Mouse (Mus musculus): ENCODE data around the gene Klhl11. TPM values are rescaled to one million over a fixed set of nuclear protein-coding genes. Genes with fewer than 3 reads are reported as not detected.
A peak's percentile ranks its signal among the peaks of the same experiment; 100 is the strongest.

The Klhl11 gene
- total RNA-seq, 2 experiments from 2014 or later = 48.8 to 50.0 TPM

DNA sequence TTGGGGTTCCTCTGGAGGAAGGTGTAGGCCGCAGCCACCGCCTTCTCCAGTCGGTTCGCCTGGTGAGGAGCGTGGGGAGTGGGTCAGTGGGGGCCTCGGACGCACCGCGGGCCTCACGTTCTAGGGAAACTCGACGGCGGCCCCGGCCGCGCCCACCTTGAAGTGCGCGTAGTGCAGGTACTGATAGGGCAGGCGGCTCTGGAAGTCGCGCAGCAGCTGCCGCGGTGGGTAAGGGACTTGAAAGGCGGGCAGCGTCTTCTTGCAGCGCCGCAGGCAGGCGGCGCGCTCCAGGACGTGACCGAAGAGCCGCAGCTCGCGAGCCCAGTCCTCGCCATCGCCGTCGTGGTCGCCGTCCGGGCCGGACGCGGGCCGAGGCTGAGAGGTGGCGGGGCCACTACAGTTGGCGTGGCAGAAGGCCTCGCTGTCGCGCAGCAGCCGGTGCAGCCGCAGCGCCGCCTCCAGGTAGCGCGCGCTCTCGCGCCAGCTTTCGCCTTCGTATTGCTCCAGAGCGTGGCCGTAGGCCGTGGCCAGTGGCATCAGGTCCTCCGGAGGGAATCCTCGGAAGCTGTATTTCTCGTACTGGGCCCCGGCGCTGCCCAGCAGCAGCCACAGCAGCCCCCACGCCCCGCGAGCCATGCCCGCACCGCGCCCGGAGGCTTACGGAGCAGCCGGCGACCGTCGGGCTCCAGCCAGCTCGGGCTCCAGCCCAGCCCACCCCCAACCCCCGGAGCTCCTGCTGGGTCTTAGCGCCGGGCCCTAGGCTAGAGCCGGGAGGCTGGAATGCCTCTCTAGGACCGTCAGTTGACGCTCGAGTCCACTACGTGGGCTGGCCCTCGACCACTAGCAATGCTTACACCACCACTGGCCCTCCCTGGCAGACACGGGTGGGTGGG is 58.3 kb downstream of the Klhl11 start, which contains the start of gene P3h4:
TSS of gene P3h4 (minus strand) at position 816 of the 893 bp plus-strand sequence.
- DNase-seq (ENCODE audit: low spot score in 2 of 2) = peak; percentile 68 to 69

DNA sequence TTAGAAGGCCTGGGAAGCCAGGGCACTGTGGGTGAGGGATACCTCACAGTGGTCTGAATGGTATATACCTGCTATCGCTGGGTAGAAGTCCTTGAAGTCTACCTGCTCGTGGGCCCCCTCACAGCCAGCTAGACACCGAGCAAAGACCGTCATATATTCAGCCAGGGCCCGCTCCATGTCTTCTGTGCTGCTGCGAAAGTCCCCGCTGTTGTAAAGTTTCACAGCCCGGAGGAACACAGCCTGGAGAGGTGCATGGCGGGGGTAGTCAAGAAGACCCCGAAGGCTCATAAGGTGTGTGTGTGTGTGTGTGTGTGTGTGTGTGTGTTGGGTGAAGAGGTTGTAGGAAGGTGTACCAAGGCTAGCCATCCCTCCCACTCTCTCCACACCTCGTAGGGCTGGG is 59.0 kb downstream of the Klhl11 start:
- no peak for DNase-seq (ENCODE audit: low spot score in 2 of 2)

Small RNAs within 50 kb of the gene (microRNA-seq; reads per million reads assigned to microRNA genes)
- not detected for gene Gm27374
- gene Mir7116 = not detected

Other genes with a start within 250 kb of the Klhl11 start
- gene Krt16, start 223.8 kb downstream of the Klhl11 start, total RNA-seq (2021) = not detected
- gene Krt17, start 211.7 kb downstream of the Klhl11 start, total RNA-seq (2021) = under 1 TPM; 0.25 to 0.31 TPM
- gene Krt42, start 202.9 kb downstream of the Klhl11 start, total RNA-seq (2021) = not detected
- 100 to 1,000 TPM; 886 to 904 TPM for gene Eif1, start 152.9 kb downstream of the Klhl11 start, total RNA-seq (2021)
- not detected for gene Gast, start 138.3 kb downstream of the Klhl11 start, total RNA-seq (2021)
- 100 to 1,000 TPM; 106 to 110 TPM for gene Hap1, start 116.6 kb downstream of the Klhl11 start, total RNA-seq (2021)
- gene Jup, start 75.0 kb downstream of the Klhl11 start, total RNA-seq (2021) = 100 to 1,000 TPM in 1 of 2 experiments, 10 to 100 TPM in 1; 99.0 to 109 TPM
- 10 to 100 TPM; 40.1 to 43.5 TPM for gene P3h4, start 57.9 kb downstream of the Klhl11 start, total RNA-seq (2021)
- 10 to 100 TPM; 65.3 to 68.6 TPM for gene Fkbp10, start 57.0 kb downstream of the Klhl11 start, total RNA-seq (2021)
- 10 to 100 TPM; 82.4 to 84.5 TPM for gene Nt5c3b, start 30.9 kb downstream of the Klhl11 start, total RNA-seq (2021)
- gene Klhl10, start 30.8 kb downstream of the Klhl11 start, total RNA-seq (2021) = 1 to 10 TPM; 1.5 to 2.1 TPM
- gene Acly, start 55.3 kb upstream of the Klhl11 start, total RNA-seq (2021) = 100 to 1,000 TPM; 420 to 464 TPM
- 1 to 10 TPM; 2.2 TPM for gene Ttc25, start 72.9 kb upstream of the Klhl11 start, total RNA-seq (2021)
- 10 to 100 TPM; 49.5 to 51.3 TPM for gene Cnp, start 102.2 kb upstream of the Klhl11 start, total RNA-seq (2021)
- gene Nkiras2, start 146.5 kb upstream of the Klhl11 start, total RNA-seq (2021) = 10 to 100 TPM; 49.5 to 50.0 TPM
- 100 to 1,000 TPM; 296 to 306 TPM for gene Dnajc7, start 147.4 kb upstream of the Klhl11 start, total RNA-seq (2021)
- under 1 TPM; 0.59 to 0.64 TPM for gene Zfp385c, start 219.7 kb upstream of the Klhl11 start, total RNA-seq (2021)
- gene Dhx58, start 231.5 kb upstream of the Klhl11 start, total RNA-seq (2021) = 10 to 100 TPM; 12.6 to 14.2 TPM
- gene Kat2a, start 239.7 kb upstream of the Klhl11 start, total RNA-seq (2021) = 10 to 100 TPM; 54.4 to 56.9 TPM
- 1 to 10 TPM in 1 of 2 experiments, under 1 TPM in 1; 0.51 to 1.0 TPM for gene Hspb9, start 241.1 kb upstream of the Klhl11 start, total RNA-seq (2021)

All from adrenal gland, postnatal 4 days (tissue).